Mouse (Mus musculus): ENCODE measurements around the gene Gjb2.

Gjb2 gene

GRCm38 (mm10) chr14:57066053-57066452 lies 38.4 kb downstream of the Gjb2 start:
- no peak for DNase-seq (ENCODE audit: low spot score)

- peak; percentile 59 for DNase-seq (ENCODE audit: low spot score)
Observed at GRCm38 (mm10) chr14:57060052-57060451, 44.5 kb downstream of the Gjb2 start.

- no peak for DNase-seq (ENCODE audit: low spot score)
Observed at GRCm38 (mm10) chr14:57057563-57058321, 46.8 kb downstream of the Gjb2 start, which contains the start of gene Gja3. Gene Gja3, minus strand, starts transcription at chr14:57058100.

GRCm38 (mm10) chr14:57057204-57057562 lies 47.3 kb downstream of the Gjb2 start:
- DNase-seq (ENCODE audit: low spot score) = no peak

- DNase-seq (ENCODE audit: low spot score) = no peak
Observed at GRCm38 (mm10) chr14:57052713-57053112, 51.8 kb downstream of the Gjb2 start.

All from urinary bladder, postnatal 14 days (tissue).